Mouse (Mus musculus): ENCODE results near the gene Dnah1. TPM values are rescaled to one million over a fixed set of nuclear protein-coding genes. Genes with fewer than 3 reads are reported as not detected.

The Dnah1 gene
- polyA plus RNA-seq, 1 experiment, result 7.1 TPM

- TF ChIP-seq POLR2A (IDR thresholded peaks at IDR 0.05; ENCODE audit: borderline replicate concordance, extremely low read depth, insufficient read depth, insufficient read length, poor library complexity, severe bottlenecking), result no peak
- TF ChIP-seq CTCF (IDR thresholded peaks at IDR 0.05; ENCODE audit: borderline replicate concordance, extremely low read depth, insufficient read depth, insufficient read length), result no peak
- no peak for DNase-seq (ENCODE audit: low read depth)
Measured at GRCm38 (mm10) chr14:31317754-31318153, 5.9 kb downstream of the Dnah1 start.

GRCm38 (mm10) chr14:31316613-31317012 lies 7.1 kb downstream of the Dnah1 start:
- TF ChIP-seq POLR2A (IDR thresholded peaks at IDR 0.05; ENCODE audit: borderline replicate concordance, extremely low read depth, insufficient read depth, insufficient read length, poor library complexity, severe bottlenecking) (no peak), CTCF (IDR thresholded peaks at IDR 0.05; ENCODE audit: borderline replicate concordance, extremely low read depth, insufficient read depth, insufficient read length) (no peak)
- no peak for DNase-seq (ENCODE audit: low read depth)

- no peak for DNase-seq (ENCODE audit: low read depth)
- TF ChIP-seq CTCF (IDR thresholded peaks at IDR 0.05; ENCODE audit: borderline replicate concordance, extremely low read depth, insufficient read depth, insufficient read length), result no peak
- TF ChIP-seq POLR2A (IDR thresholded peaks at IDR 0.05; ENCODE audit: borderline replicate concordance, extremely low read depth, insufficient read depth, insufficient read length, poor library complexity, severe bottlenecking), result no peak
Measured at GRCm38 (mm10) chr14:31313192-31313591, 10.5 kb downstream of the Dnah1 start.

DNA sequence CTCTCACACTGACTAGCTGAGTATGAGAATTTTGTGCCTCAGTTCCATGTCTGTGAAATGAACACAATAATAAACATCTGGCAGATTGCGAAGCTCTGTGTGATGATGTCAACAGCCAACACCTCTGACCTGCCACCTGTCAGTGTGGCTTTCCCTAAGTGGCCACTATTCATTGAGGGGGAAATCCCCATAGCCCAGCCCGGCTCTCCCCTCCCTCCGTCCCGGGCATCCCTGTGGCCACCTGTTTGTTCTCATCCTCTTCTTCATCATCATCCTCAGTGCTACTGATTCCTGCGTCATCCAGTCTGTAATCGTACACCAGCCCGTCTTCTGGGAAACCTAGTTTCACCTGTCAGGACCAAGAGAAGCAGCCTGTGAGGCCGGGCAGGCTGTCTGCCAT lies 38.0 kb downstream of the Dnah1 start:
- DNase-seq (ENCODE audit: low read depth), result no peak
- TF ChIP-seq POLR2A (IDR thresholded peaks at IDR 0.05; ENCODE audit: borderline replicate concordance, extremely low read depth, insufficient read depth, insufficient read length, poor library complexity, severe bottlenecking) (no peak), CTCF (IDR thresholded peaks at IDR 0.05; ENCODE audit: borderline replicate concordance, extremely low read depth, insufficient read depth, insufficient read length) (no peak)

DNA sequence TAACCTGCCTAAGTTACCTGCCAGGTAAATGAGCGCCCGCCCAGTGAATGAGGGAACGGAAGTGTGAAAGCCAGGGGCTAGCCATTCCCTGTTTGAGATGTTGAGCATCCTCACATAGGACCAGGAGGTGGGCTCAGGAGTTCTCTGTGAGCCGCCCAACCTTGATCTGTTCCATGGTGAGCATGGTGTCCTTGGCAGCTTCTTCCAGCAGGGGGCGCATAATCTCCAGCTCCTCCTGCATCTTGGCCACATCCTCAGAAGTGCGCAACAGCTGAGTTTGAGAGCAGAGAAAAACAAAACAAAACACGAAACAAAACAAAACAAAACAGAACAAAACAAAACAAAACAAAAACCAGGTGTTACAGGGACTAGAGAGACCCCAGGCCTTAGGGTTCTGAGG lies 51.5 kb downstream of the Dnah1 start:
- peak; percentile 93 for TF ChIP-seq CTCF (IDR thresholded peaks at IDR 0.05; ENCODE audit: borderline replicate concordance, extremely low read depth, insufficient read depth, insufficient read length)
- TF ChIP-seq POLR2A (IDR thresholded peaks at IDR 0.05; ENCODE audit: borderline replicate concordance, extremely low read depth, insufficient read depth, insufficient read length, poor library complexity, severe bottlenecking), result no peak
- DNase-seq (ENCODE audit: low read depth), result peak; percentile 76

DNA sequence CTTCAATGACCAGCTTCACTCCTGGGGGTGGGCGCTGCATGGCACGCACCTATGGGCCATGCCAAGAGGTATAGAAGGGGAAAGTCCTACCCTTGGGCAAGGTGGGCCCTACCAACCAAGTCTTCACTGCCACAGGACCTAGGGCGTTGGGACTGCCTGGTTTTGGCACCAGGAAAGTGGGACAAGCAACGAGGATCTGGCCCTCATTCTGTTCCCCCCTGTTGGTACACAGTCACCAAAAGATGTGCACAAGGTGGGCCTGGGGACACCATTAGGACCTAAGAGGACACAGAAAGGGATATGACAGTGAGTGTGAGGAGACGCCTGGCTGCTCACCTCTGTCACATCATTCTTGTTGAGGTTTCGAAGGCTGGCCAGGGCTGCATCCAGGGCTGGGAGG lies 52.6 kb downstream of the Dnah1 start:
- TF ChIP-seq POLR2A (IDR thresholded peaks at IDR 0.05; ENCODE audit: borderline replicate concordance, extremely low read depth, insufficient read depth, insufficient read length, poor library complexity, severe bottlenecking) (no peak), CTCF (IDR thresholded peaks at IDR 0.05; ENCODE audit: borderline replicate concordance, extremely low read depth, insufficient read depth, insufficient read length) (no peak)
- DNase-seq (ENCODE audit: low read depth), result no peak

DNA sequence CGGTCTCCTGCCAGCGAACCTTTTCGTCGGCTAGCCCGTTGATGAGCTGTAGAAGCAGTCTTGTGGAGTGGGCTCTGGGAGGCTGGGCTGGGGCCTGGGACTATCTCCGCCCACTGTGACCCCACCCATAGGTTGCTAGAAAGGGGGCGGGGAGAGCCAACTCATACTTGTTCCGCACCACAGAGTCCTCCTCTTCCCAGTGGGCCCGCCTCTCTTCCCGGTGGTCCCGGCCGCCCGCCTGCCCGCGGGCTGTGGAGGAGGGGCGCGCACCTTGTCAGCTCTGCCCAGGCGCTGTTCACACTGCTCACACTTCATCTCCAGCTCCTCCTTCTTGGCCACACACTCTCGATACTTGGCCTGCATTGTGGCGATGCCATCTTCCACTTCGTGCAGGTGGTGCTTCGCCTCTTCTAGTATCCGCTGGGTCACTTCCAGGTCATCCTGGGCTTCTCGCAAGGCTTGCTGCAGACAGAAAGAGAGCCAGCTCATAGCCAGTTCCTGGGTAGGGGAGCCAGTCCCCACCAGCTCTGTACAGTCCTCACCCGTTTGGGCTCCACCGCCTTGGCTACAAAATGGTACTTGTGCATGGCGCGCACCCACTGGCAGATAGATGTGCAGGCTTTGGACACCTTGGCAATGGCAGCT lies 54.1 kb downstream of the Dnah1 start:
- no peak for TF ChIP-seq POLR2A (IDR thresholded peaks at IDR 0.05; ENCODE audit: borderline replicate concordance, extremely low read depth, insufficient read depth, insufficient read length, poor library complexity, severe bottlenecking)
- TF ChIP-seq CTCF (IDR thresholded peaks at IDR 0.05; ENCODE audit: borderline replicate concordance, extremely low read depth, insufficient read depth, insufficient read length), result no peak
- peak; percentile 82 for DNase-seq (ENCODE audit: low read depth)

DNA sequence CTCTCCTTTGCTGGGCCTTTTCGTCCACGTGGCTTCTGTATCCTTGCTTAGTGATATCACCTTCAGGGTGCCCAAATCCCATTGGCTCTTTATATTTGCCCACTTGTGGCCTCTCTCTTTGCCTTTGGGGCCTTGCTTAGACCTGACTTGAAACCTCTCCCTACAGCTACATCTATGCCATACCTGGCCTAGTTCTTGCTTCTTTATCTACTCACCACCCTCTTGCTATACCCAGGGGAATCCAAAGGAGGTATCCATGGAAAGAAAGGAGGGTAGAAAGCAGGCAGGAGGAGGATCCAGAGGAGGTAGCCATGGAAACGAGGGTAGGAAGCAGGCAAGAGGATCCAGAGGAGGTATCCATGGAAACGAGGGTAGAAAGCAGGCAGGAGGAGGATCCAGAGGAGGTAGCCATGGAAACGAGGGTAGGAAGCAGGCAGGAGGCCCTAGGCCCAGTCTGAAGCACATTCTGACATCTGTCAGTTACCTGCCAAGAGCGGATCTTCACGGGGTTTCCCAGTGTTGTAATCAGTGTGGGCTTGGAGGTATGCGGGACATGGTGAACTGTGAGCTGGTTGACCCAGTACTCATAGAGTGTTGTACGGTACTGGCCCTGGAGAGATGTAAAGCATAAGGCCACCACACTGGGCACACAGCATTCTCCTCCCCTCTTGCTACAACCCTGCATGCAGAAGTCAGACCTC lies 55.2 kb downstream of the Dnah1 start:
- TF ChIP-seq CTCF (IDR thresholded peaks at IDR 0.05; ENCODE audit: borderline replicate concordance, extremely low read depth, insufficient read depth, insufficient read length) (no peak), POLR2A (IDR thresholded peaks at IDR 0.05; ENCODE audit: borderline replicate concordance, extremely low read depth, insufficient read depth, insufficient read length, poor library complexity, severe bottlenecking) (no peak)
- peak; percentile 85 for DNase-seq (ENCODE audit: low read depth)

DNA sequence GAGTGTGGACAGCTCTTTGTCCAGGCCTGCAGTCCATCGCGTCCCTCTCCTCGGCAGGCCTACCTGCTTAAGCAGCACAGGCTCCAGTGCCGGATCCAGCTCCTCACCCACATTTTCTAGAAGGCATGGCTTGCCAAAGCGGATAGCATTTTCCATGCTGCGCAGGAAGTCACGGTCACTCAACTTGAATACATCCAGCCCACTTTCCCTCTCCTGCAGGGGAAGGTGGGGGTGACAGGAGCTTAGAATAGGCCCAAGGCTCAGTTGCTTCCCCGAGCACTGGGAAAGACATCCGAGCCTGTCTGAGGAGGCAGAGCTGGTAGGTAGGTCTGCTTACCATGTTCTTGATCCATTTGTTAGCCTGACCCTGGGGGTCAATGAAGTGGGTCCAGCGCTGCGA lies 56.0 kb downstream of the Dnah1 start:
- TF ChIP-seq CTCF (IDR thresholded peaks at IDR 0.05; ENCODE audit: borderline replicate concordance, extremely low read depth, insufficient read depth, insufficient read length), result no peak
- TF ChIP-seq POLR2A (IDR thresholded peaks at IDR 0.05; ENCODE audit: borderline replicate concordance, extremely low read depth, insufficient read depth, insufficient read length, poor library complexity, severe bottlenecking), result no peak
- no peak for DNase-seq (ENCODE audit: low read depth)

- TF ChIP-seq POLR2A (IDR thresholded peaks at IDR 0.05; ENCODE audit: borderline replicate concordance, extremely low read depth, insufficient read depth, insufficient read length, poor library complexity, severe bottlenecking) (no peak), CTCF (IDR thresholded peaks at IDR 0.05; ENCODE audit: borderline replicate concordance, extremely low read depth, insufficient read depth, insufficient read length) (no peak)
- DNase-seq (ENCODE audit: low read depth), result no peak
Measured at GRCm38 (mm10) chr14:31260932-31261331, 62.8 kb downstream of the Dnah1 start.

- TF ChIP-seq POLR2A (IDR thresholded peaks at IDR 0.05; ENCODE audit: borderline replicate concordance, extremely low read depth, insufficient read depth, insufficient read length, poor library complexity, severe bottlenecking), result no peak
- TF ChIP-seq CTCF (IDR thresholded peaks at IDR 0.05; ENCODE audit: borderline replicate concordance, extremely low read depth, insufficient read depth, insufficient read length), result no peak
- DNase-seq (ENCODE audit: low read depth), result no peak
Measured at GRCm38 (mm10) chr14:31260374-31260773, 63.3 kb downstream of the Dnah1 start.
